Mouse (Mus musculus) layer of hippocampus, postnatal 14 days (tissue): ENCODE results near the gene Dgat2. TPM values are rescaled to one million over a fixed set of nuclear protein-coding genes. Genes with fewer than 3 reads are reported as not detected.

Experiments
- DNase-seq, 2 experiments: peaks; one replicate each; pipeline ENCODE4 v3.0.0; 2021 to 2022; ENCODE audit warnings: low spot score in 2 of 2, mixed read lengths in 1 of 2
- long read RNA-seq, 2 experiments: library from polyadenylated mRNA; stranded (forward); transcript quantifications; one replicate each; pipeline ENCODE4 v2.0.0; 2021
- total RNA-seq, 2 experiments: library from RNA; stranded (reverse); gene quantifications; 2 replicates each; pipeline ENCODE4 v1.2.3; 2021

Dgat2 gene
- 10 to 100 TPM; 94.7 to 96.3 TPM for total RNA-seq
- long read RNA-seq, experiment 1, transcript Dgat2-201 (8 exons, 2,262 nt) = major isoform, 158 of 205 reads
- long read RNA-seq, experiment 1, partial matches to known transcripts = 33 of 205 reads
- long read RNA-seq, experiment 1, other reads (novel, unspliced or antisense) = 14 of 205 reads
- long read RNA-seq, experiment 2, transcript Dgat2-201 (8 exons, 2,262 nt) = major isoform, 217 of 300 reads
- long read RNA-seq, experiment 2, partial matches to known transcripts = 51 of 300 reads
- long read RNA-seq, experiment 2, other reads (novel, unspliced or antisense) = 32 of 300 reads

DNA sequence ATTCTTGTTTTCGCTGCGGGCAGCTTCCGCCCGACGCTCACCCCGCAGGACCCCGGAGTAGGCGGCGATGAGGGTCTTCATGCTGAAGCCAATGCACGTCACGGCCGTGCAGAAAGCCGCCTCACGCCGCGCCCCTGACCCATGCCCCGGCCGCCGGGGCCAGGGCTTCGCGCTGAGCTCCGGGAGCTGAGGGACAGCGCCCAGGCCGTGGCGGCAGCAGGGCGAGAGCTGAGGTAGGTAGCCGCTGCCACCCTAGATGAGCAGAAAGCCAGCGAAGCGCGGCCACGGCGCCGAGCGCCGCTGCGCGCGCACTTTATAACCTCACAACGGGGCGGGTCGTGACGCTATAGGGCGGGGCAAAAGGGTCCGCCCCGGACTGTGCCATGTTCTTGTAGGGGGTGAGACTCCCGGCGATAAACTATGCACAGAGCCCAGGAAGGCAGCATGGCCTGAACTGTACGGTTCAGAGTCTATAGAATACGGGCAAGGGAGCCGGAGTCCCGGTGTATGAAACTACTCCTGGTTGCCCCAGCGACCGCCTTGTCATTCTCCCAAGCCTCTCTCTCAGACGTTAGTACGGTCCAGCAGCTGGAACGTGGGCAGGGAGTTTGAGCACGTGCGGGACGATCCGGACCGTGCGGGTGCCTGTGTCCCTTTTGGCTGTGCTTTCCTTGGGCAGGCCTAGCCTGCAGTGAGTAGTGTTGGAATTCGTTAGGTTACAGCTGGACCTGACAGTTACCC lies at the start of gene Dgat2:
TSS of gene Dgat2 (minus strand) at position 288 of the 741 bp plus-strand sequence.
- DNase-seq = peak; percentile 94 to 97

DNA sequence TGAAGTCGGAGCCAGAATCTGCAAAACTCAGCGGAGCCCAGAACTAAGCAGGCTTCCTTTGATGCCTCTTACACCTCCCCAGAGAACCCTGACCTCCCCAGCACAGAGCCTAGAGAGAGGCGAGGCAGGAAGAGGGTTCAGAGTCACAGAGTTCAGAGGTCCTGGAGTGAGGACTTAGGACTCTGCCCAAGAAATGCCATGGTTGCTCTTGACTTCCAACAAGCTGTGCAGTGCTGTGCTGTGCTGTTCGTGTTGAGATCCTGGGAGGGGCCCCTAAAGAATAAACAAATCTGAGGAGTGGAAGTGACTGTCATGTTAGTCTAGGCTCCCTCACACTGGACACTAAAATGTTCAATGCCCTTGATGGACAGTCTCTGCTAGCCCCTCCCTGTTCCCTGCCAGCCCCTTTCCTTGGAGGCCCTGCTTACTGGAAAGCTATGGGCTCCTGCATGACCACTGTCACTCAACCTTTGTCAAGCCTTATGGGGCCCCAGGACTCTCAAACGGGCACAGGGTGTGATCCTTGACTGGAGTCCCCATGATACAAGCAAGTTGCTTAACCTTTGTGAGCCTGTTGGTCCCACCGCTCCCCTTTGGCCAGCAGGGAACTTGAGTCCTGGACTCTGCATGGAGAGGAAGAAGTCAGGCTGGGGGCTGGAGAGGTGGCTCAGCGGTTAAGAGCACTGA lies 47.7 kb upstream of the Dgat2 start:
- DNase-seq = no peak

DNA sequence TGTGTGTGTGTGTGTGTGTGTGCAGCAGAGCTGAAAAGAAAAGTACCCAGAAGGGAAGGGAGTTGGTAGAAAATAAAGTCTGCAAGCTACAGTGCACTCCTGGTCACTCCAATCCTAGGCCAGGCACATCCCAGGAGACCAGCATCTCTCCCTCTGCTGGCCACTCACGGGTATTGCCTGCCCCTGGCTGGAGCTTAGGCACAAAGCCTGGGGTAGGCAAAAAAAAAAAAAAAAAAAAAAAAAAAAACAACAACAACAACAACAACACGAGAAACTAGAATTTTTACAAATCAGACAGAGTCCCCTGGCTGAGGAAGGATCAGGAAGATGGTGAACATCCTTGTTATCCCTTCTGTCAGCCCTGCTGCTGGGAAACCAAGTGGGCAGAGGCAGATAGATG lies 46.9 kb upstream of the Dgat2 start:
- no peak for DNase-seq

DNA sequence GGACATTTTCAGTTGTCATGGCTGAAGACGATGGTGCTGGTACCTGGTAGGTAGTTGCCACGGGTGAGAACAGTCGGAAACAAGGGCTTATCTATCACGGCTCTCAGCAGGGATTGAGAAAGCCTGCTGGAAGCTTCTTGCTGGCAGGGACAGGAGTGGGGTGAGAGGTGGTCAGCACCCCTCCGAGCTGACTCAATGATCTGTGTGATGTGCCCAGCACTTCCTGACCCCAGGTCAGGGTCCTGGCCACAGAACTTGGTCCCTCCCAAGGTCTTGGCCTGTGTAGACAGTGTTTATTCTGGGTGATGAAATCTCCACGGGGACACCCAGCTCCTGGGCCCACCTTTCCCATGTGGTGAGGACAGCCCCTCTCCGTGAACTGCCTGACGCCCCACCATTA lies 46.3 kb upstream of the Dgat2 start:
- DNase-seq = no peak

DNA sequence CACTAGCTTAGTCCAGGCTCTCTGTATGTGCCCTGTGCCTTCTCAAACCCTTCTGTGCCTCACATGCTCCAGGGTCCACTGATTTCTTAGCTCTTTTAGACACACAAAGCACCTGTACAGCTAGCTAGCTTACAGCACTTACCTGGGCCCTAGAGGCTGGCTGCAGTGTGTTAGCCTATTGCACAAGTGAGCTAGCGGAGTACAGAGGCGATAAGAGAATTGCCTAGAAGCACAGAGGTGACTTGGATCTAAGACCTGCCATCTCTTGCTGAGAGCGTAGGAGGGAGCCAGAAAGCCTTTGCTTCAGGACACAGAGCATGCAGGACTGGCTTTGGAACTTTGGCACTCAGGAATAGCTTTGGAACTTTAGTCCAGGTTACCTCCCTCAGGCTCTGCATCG lies 44.7 kb upstream of the Dgat2 start:
- DNase-seq = no peak

DNA sequence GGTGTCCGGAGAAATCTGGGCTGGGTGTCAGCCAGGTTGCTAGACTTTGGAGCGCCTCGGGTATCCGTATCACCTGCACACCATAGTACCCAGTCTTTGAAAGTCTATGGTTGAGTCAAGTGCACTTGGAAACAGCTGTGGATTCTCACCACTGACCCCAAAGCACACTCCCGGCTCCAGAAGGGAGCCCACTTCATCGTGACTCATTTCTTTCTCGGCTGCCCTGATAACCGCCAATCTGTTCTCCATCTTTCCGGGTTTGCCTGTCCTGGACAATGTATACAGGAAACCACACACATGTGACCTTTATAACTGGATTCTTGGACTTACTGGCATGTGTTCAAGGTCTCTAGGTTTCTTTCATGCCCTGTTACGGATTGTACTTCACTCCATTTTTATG lies 44.1 kb upstream of the Dgat2 start:
- no peak for DNase-seq

DNA sequence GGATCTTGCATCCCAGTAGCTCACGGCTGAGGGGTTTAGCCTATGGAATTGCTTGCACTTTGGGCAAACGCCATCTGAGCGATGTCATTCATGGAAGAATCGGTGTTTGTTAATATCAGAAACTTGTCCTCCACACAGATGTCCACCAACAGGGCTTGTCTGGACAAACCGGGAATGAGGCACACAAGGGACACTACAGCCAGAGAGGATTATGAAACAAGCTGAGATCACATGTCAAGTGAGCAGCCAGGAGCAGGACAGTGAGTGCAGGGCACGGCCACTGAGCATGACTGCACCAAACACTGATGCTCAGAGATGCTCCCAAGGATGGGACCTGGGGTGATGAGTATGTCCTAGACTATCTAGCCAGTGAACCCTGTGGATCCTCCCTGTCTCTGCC lies 42.9 kb upstream of the Dgat2 start:
- no peak for DNase-seq

DNA sequence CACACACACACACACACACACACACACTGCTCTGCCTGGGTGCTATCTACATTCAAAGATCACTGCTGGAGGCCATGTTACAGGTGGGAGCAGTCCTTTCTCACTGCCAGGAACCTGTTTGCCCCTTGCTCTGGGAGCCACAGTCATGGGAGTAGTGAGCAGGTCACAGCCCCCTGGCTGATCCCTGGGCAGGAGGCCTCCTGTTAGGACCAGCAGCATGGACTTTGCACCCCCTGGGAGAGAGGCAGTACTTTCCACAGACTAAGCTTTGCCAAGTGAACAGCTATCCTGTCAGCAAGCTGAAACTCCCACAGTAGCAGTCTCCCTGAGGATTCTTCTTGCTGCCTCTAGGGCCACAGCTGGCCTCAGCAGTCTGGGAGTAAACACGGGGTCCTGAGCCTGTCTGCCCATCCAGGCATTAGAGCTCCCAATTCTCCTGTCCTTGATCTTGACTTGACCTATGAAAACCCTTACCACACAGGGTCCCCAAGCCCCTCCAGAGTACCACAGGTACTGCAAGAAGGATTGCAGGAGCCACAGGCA lies 42.2 kb upstream of the Dgat2 start:
- no peak for DNase-seq

DNA sequence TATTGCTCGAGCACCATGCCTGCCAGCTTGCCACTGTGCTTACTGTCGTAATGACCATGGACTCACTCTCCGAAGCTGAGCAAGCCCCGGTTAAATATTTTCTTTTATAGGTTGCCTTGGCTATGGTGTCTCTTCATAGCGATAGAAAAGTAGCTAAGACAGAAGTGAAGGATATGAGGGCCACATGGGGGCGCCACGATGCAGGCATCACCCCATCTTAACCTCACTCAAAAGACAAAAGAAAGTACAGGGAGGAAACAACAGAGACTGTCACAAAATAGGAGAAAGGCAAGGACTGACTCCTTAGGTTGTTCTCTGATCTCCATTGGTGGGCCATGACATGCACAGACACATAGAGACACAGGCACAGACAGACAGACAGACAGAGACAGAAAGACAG lies 41.7 kb upstream of the Dgat2 start:
- DNase-seq = no peak

DNA sequence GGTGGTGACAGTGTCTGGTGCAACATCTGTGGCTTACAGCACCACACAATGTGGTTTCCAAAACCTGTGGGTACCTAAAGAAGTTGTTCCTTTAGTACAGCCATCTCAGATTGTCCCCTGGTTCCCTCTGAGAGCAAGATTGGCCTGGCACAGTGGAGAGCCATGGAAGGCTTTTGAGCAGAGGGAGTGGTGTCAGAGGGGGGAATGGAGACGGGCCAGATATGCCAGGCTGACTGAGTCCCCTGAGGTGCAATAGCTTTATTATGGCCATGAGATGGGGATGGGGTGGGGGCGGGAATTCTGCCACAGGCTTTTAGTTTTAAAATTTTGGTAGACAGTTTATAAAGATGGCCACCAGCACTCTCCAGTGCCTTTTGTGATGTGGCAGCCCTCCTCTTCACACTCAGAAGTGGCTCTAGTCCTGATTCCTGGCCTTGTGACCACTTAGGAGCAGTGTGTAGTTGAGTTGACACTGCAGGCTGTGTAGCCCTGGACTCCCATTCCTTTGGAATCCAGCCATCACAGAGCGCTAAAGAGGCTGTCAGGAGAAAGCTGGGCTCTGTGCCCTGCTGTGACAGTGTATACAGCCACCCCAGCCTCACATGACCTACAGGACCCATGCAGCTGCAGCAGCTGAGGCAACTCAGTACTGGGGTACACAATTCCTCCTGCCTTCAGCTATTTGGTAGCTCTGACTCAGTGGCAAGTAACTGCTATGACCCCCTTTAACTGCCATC lies 35.0 kb upstream of the Dgat2 start:
- peak in 1 of 2 experiments; percentile 54 for DNase-seq

DNA sequence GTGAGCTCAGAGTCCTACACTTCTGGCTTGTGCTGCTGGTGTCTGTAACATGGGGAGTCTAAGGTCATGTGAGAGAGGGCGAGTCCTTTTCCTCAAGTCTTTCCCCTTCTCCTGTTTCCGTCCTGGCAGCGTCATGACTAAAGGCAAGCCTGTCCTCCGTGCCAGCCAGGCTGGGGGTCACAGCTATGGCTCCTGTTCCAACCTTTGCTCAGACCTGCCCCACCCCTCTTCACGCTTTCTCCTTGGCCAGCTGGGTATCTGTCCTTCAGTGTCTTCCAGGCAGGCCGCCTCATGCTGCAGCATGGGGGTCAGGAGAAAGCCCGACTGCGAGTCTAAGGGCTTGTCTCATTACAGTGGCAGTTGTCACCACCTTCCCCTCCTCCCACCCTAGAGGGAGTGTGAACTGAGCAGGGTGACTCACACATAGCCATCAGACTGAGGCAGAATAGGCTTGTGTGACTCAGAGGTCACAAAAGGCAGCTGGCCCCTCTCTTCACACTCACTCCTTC lies 32.9 kb upstream of the Dgat2 start:
- DNase-seq = no peak

DNA sequence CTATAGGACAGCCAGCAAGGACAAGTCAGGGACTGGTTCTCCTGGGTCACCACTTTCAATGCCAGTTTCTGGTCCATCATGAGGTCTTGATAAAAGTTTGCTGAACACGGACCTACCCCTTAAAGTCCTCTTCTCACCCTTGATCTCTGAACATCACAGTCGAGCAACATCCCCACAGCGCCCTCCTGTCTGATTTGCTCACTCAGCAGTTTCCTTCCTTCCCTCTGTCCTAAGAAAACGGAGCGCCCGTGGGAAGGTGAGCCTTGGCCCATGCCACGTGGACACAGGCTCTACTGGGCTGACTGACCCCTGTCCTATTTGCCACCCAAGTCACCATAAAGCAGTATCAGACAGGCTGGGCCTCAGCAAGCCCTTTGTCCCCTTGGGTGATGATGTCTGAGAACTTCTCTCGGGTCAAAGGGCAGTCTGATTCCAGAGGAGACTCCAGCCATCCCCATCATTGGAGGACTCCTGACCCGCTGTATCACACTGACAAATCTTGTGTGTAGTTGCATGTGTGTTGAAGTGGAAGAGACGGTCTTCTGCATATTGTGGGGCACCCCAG lies 32.2 kb upstream of the Dgat2 start:
- DNase-seq = no peak

DNA sequence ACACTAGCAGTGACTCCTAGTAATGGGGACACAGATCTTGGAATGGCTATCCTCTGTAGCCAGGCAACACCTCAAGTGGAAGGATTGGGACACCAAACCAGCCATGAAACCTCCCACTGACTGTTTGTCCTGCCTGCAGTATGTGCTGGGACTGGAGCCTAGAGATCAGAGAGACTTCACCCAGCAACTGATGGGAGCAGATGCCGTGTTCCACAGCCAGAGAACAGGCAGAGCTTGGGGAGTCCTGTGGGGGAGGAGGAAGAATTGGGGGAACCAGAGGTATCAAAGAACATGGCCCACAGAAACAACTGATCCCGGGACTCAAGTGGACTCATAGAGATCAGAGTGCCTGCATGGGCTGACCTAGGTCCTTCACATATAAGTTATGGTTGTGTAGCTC lies 31.2 kb upstream of the Dgat2 start:
- DNase-seq = peak in 1 of 2 experiments; percentile 44

DNA sequence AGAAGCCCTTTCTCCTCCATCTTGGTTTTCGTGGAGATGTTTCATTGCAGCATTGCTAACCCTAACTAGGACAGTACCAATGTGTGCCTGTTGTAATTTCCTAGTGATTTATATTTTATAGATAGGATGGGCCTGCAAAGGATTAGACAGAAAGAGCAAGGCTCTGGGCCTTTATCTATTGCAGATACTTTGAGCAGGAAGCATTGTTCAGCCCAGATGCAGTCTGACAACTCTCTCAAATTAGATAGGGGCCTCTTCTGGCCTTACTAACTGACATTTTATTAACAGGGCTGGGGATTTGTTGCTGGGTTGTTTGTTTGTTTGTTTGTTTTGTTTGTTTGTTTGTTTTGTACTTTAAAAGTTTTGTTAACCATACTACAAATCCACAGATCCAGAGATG lies 30.5 kb upstream of the Dgat2 start:
- DNase-seq = no peak

DNA sequence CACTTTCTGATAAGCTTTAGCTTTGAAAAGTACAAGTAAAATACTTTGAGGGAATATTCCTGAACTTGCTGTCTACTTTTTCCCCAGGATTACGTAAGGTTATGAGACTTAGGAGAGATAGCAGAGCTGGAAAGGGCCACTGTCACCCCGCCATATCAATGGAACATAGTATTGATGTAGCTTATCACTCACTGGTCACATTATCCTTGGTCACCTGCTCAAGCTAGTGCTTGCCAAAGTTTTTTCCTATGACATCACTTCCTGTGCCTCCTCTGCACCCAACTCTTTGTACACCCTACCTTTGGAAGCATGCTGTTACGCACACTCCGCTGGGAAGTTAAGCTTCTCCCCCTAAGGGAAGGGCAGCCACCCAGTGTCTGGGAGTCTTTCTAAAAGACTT lies 26.2 kb upstream of the Dgat2 start:
- DNase-seq = no peak

DNA sequence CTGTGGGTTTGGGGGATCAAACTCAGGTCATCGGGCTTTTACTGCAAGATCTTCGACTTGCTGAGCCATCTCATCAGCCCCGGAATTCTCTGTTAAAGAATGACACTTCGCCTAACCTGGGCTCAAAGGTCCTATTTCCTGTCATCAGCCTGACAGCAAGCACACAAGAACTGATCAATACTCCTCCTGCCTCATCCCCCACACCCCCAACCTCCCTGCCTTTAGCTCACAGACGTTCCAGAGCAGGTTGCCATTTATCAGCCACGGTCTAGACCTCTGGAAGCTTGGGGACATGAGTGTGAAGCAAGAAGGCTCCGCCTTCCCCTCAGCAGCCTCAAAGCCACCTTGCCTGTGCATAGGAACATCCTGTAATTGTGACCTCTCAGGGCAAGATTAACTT lies 23.8 kb upstream of the Dgat2 start:
- no peak for DNase-seq

DNA sequence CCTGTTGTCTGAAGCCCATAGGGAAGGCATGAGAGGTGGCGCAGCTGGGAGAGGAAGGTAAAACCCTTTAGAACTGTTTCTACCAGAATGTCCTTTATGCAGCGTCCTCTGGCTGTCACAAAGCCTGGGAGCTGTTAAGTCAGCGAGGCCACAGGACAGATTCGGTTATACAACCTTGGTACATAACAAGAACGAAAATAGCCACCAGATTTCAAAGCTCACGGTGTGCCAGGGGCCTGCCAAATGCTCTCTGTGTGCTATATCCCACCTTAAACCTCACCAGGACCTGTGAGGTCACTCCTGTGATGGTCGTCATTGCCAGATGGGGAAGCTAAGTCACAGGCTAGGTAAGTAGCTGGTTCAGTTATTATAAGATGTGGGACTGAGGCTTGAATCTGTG lies 19.6 kb upstream of the Dgat2 start:
- no peak for DNase-seq

DNA sequence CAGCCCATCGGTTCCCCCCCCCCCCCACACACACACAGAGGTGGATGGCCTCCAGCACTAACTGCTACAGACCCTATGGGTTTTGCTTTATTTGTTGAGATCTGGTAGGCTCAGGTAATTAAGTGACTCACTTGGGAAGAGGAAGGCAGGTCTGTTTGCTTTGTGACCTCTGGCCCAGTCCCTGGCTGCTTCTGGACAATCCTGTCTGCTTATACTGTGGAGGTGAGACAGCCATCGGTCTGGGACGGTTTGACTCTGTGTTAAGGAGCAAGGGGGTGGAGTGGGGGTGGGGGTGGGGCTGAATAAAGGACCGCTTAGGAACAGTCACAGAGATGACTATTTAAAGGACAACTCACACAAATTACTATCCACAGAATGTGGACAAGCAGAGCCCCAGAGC lies 17.8 kb upstream of the Dgat2 start:
- no peak for DNase-seq

DNA sequence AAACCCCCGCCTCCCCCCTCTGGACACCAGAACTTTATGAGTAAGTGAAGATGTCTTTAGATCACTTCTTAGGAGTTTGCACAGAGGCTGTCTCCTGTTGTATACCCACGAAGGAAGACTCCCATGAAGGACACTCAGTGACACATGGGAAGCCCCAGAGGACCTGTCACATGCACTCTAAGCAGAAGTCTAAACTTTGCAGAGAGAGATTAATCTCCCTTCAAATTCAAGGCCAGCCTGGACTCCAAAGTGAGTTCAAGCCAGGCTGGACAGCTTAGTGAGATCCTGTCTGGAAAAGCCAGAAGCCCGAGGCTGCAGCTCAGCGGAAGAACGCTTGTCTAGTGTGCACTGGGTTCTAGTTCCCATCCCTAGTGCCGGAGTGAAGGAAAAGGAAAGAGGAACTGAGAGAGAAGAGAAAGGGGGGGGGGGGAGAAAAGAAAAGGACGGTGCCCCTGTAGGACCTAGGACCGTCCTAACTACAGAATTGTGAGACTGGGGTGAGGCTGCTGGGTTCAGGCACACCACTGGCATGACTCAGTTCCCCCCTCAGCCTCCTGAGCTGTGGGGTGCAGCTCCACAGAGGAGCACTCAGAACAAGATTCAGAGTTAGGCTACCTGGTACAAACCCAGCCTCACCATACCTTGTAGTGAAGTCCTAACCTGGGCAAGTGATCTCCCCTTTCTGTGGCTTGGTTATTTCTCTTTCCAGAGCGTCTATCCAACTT lies 17.1 kb upstream of the Dgat2 start:
- DNase-seq = no peak

DNA sequence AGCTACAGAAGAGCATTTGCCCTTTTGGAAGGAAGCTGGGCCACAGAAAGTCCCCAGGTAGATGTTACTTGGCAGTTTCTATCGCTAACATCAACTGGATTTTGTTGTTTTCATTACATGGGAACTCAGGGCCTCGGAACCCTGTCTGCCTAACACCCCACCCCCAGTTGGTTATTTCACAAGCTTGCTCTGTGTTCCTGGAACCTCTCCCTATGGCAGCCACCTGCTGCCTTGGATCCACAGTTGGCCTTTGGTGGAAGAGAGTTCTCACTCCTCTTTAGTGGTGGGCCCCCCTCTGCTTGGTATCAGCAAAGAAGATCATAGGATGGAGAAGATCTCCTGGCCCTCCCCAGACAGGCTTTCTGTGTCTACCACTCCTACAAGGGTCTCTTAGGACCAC lies 16.3 kb upstream of the Dgat2 start:
- no peak for DNase-seq
